Mouse (Mus musculus): ENCODE results near the gene Eng. TPM values are rescaled to one million over a fixed set of nuclear protein-coding genes. Genes with fewer than 3 reads are reported as not detected.

Eng gene
- polyA plus RNA-seq, 1 experiment, result 38.0 TPM

- TF ChIP-seq POLR2A (IDR thresholded peaks at IDR 0.05; ENCODE audit: borderline replicate concordance, extremely low read depth, insufficient read depth, insufficient read length, poor library complexity, severe bottlenecking) (no peak; the same call in none of the 2 replicates), CTCF (IDR thresholded peaks at IDR 0.05; ENCODE audit: borderline replicate concordance, extremely low read depth, insufficient read depth, insufficient read length) (peak; percentile 99)
- DNase-seq (ENCODE audit: low read depth), result peak; percentile 96
These were observed 66.8 kb downstream of the Eng start, which contains the start of gene Cdk9 for GRCm38 (mm10) chr2:32712934-32713817. Cdk9 (minus strand) TSS chr2:32713076.

- no peak for DNase-seq (ENCODE audit: low read depth)
- no peak for TF ChIP-seq CTCF (IDR thresholded peaks at IDR 0.05; ENCODE audit: borderline replicate concordance, extremely low read depth, insufficient read depth, insufficient read length)
- TF ChIP-seq POLR2A (IDR thresholded peaks at IDR 0.05; ENCODE audit: borderline replicate concordance, extremely low read depth, insufficient read depth, insufficient read length, poor library complexity, severe bottlenecking), result no peak
These were observed 68.0 kb downstream of the Eng start for GRCm38 (mm10) chr2:32714117-32714986.

- TF ChIP-seq POLR2A (IDR thresholded peaks at IDR 0.05; ENCODE audit: borderline replicate concordance, extremely low read depth, insufficient read depth, insufficient read length, poor library complexity, severe bottlenecking) (no peak), CTCF (IDR thresholded peaks at IDR 0.05; ENCODE audit: borderline replicate concordance, extremely low read depth, insufficient read depth, insufficient read length) (no peak)
- no peak for DNase-seq (ENCODE audit: low read depth)
These were observed 68.6 kb downstream of the Eng start for GRCm38 (mm10) chr2:32714987-32715425.

GRCm38 (mm10) chr2:32718761-32719160 lies 72.4 kb downstream of the Eng start:
- DNase-seq (ENCODE audit: low read depth), result peak; percentile 74
- no peak for TF ChIP-seq POLR2A (IDR thresholded peaks at IDR 0.05; ENCODE audit: borderline replicate concordance, extremely low read depth, insufficient read depth, insufficient read length, poor library complexity, severe bottlenecking)
- TF ChIP-seq CTCF (IDR thresholded peaks at IDR 0.05; ENCODE audit: borderline replicate concordance, extremely low read depth, insufficient read depth, insufficient read length), result no peak

GRCm38 (mm10) chr2:32720053-32720452 lies 73.7 kb downstream of the Eng start:
- DNase-seq (ENCODE audit: low read depth), result no peak
- no peak for TF ChIP-seq POLR2A (IDR thresholded peaks at IDR 0.05; ENCODE audit: borderline replicate concordance, extremely low read depth, insufficient read depth, insufficient read length, poor library complexity, severe bottlenecking)
- TF ChIP-seq CTCF (IDR thresholded peaks at IDR 0.05; ENCODE audit: borderline replicate concordance, extremely low read depth, insufficient read depth, insufficient read length), result no peak

- TF ChIP-seq POLR2A (IDR thresholded peaks at IDR 0.05; ENCODE audit: borderline replicate concordance, extremely low read depth, insufficient read depth, insufficient read length, poor library complexity, severe bottlenecking), result no peak
- no peak for TF ChIP-seq CTCF (IDR thresholded peaks at IDR 0.05; ENCODE audit: borderline replicate concordance, extremely low read depth, insufficient read depth, insufficient read length)
- DNase-seq (ENCODE audit: low read depth), result no peak
These were observed 74.4 kb downstream of the Eng start, which contains the start of gene Sh2d3c for GRCm38 (mm10) chr2:32720681-32721229. Sh2d3c (plus strand) TSS chr2:32721055.

- no peak for DNase-seq (ENCODE audit: low read depth)
- no peak for TF ChIP-seq CTCF (IDR thresholded peaks at IDR 0.05; ENCODE audit: borderline replicate concordance, extremely low read depth, insufficient read depth, insufficient read length)
- no peak for TF ChIP-seq POLR2A (IDR thresholded peaks at IDR 0.05; ENCODE audit: borderline replicate concordance, extremely low read depth, insufficient read depth, insufficient read length, poor library complexity, severe bottlenecking)
These were observed 75.7 kb downstream of the Eng start for GRCm38 (mm10) chr2:32722046-32722445.

GRCm38 (mm10) chr2:32722581-32722980 lies 76.2 kb downstream of the Eng start:
- DNase-seq (ENCODE audit: low read depth), result no peak
- TF ChIP-seq POLR2A (IDR thresholded peaks at IDR 0.05; ENCODE audit: borderline replicate concordance, extremely low read depth, insufficient read depth, insufficient read length, poor library complexity, severe bottlenecking) (no peak), CTCF (IDR thresholded peaks at IDR 0.05; ENCODE audit: borderline replicate concordance, extremely low read depth, insufficient read depth, insufficient read length) (no peak)

GRCm38 (mm10) chr2:32724149-32724548 lies 77.8 kb downstream of the Eng start:
- DNase-seq (ENCODE audit: low read depth), result no peak
- TF ChIP-seq CTCF (IDR thresholded peaks at IDR 0.05; ENCODE audit: borderline replicate concordance, extremely low read depth, insufficient read depth, insufficient read length) (no peak), POLR2A (IDR thresholded peaks at IDR 0.05; ENCODE audit: borderline replicate concordance, extremely low read depth, insufficient read depth, insufficient read length, poor library complexity, severe bottlenecking) (no peak)

GRCm38 (mm10) chr2:32724832-32725790 lies 78.7 kb downstream of the Eng start:
- TF ChIP-seq CTCF (IDR thresholded peaks at IDR 0.05; ENCODE audit: borderline replicate concordance, extremely low read depth, insufficient read depth, insufficient read length), result no peak
- no peak for TF ChIP-seq POLR2A (IDR thresholded peaks at IDR 0.05; ENCODE audit: borderline replicate concordance, extremely low read depth, insufficient read depth, insufficient read length, poor library complexity, severe bottlenecking)
- no peak for DNase-seq (ENCODE audit: low read depth)

All from brain, embryonic 14.5 days (tissue).